Mouse (Mus musculus) monocyte, adult 5-6 weeks (primary cell): ENCODE results near the gene 9230110F15Rik. TPM values are rescaled to one million over a fixed set of nuclear protein-coding genes. Genes with fewer than 3 reads are reported as not detected.
"Not testable (repeated sequence)": the region's sequence is repeated elsewhere in the genome, so short reads cannot be mapped to it uniquely, and the experiment has no call there.

ENCODE experiments used
- ATAC-seq: fragments of 153-309, 156-312 bp; replicated peaks from 2 replicates; pipeline ENCODE4 v1.8.0; 2017; ENCODE audit warnings: mild to moderate bottlenecking; ENCODE audit not compliant: low TSS enrichment, insufficient number of reproducible peaks, severe bottlenecking, poor library complexity, low FRiP score
- total RNA-seq: library from RNA; stranded (forward); fragments of 200-1000, 200-491, 200-594 nt; gene quantifications from 3 replicates; pipeline ENCODE4 v1.2.3, GENCODE M21; 2017

9230110F15Rik gene
- not detected in 3 replicates for total RNA-seq

DNA sequence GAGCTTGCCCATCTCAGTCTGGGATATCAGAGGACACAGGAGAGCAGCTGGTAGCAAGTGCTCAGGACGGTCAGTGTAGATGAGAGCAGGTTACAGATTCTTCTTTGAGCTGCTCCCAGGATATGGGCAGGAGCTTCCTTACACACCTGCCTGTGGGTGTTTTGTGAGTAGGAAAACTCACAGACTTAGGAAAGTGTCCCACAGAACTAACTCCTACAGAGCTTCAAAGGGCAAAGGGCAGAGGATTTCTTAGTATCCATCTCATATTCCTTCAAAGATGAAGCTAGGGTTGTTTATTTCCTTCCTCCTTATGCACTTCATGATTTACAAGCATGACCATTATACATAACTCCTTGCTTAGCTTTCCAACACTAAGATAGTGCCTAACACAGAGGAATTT is at the start of gene 9230110F15Rik:
TSS of gene 9230110F15Rik (minus strand) at position 101 of the 400 bp plus-strand sequence.
- ATAC-seq: no peak

DNA sequence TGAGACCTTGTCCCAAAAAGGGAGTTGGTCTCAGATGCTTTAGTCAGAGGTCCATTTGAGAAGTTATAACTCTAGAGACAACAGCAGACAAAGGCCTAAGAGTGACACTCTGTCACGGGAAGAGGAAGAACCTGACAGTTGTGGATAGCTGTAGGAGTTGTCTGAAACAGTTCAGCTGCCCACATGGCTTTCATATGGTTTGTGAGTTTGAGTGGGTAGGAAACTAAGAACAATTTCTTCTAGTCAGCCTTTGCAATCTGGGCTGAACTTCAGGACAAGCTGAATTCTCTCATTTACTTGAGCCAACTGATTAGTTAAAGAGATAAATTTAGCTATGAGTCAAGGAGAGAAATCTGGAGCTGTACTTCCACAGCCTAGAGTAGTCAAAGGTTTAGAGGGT is 49.2 kb upstream of the 9230110F15Rik start:
- ATAC-seq: not testable (repeated sequence)

DNA sequence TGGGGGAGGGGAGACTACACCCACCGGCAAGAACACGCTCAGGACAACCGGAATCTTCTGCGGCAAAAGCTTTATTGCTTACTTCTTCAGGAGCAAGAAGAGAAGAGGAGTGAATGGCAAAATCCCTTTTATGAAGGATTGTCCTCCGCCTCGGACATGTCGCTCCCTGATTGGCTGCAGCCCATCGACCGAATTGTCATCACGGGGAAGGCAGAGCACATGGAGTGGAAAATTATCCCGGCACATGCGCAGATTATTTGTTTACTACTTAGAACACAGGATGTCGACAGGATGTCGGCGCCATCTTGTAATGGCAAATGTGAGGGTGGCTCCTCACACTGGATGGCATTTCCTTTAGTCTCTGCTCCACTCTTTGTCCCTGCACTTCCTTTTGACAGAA is 26.1 kb downstream of the 9230110F15Rik start:
- ATAC-seq: not testable (repeated sequence)

DNA sequence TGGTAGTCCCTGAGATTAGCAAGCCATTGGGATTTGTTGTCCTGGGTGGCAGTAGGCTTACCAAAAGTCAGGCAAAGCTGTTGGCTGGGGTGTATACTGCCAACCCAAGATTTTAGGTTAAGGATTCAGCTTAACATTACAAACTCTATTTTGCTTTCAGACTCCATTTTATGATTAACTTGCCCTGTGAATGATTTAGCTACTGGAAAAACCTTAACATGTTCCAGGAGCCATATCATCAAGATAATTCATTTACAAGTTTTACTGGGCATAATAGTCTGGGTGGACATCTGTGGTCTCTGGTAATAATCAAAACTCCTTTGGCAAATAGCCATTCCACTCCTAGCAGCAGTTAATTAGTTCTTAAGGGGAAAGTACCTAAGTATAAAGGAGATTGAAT is 45.8 kb downstream of the 9230110F15Rik start:
- no peak for ATAC-seq

DNA sequence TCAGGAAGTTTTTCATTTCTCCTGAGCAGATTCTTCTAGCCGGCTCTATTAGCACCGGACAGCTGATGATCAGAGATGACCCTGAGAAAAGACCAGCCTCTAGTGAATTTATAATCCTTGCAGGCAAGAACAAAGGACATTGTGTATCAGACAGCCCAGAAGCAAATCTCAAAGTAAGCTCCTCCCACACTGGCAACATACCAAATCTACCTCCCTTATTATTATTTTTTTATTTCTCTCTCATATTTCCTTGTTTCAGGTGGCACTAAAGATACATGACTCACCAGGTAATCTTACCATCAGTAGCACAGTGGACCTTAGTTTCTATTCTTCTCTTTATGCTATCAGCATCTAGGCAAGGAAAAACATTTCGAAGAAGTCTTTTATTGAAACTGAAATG is 53.9 kb downstream of the 9230110F15Rik start, which contains the start of the genes Gm27235 and D730048I06Rik:
TSS of gene Gm27235 (minus strand) at position 101 of the 400 bp plus-strand sequence.
TSS of gene D730048I06Rik (minus strand) at position 112 of the 400 bp plus-strand sequence.
- no peak for ATAC-seq

Other genes with a start within 250 kb of the 9230110F15Rik start
- gene Pate4, start 232.2 kb downstream of the 9230110F15Rik start, total RNA-seq: not detected in 3 replicates
- not detected in 3 replicates for gene Pate3, start 195.9 kb downstream of the 9230110F15Rik start, total RNA-seq
- gene Pate1, start 156.8 kb downstream of the 9230110F15Rik start, total RNA-seq: not detected in 3 replicates
- gene Gm17677, start 103.1 kb downstream of the 9230110F15Rik start, total RNA-seq: not detected in 3 replicates
- gene Gm17727, start 66.0 kb downstream of the 9230110F15Rik start, total RNA-seq: not detected in 3 replicates
- gene Gm27235, start 54.0 kb downstream of the 9230110F15Rik start, total RNA-seq: not detected in 3 replicates
- gene D730048I06Rik, start 54.0 kb downstream of the 9230110F15Rik start, total RNA-seq: not detected in 3 replicates
- not detected in 3 replicates for gene 9230113P08Rik, start 64.3 kb upstream of the 9230110F15Rik start, total RNA-seq